Mouse (Mus musculus) layer of hippocampus, adult 18-20 months (tissue): ENCODE measurements around the gene Slc44a3. TPM values are rescaled to one million over a fixed set of nuclear protein-coding genes. Genes with fewer than 3 reads are reported as not detected.

Source experiments
- DNase-seq, 2 experiments: peaks; one replicate each; pipeline ENCODE4 v3.0.0; 2022; ENCODE audit warnings: low spot score in 2 of 2
- total RNA-seq, 2 experiments: library from RNA; stranded (reverse); gene quantifications; 2 replicates each; pipeline ENCODE4 v1.2.3; 2021

The Slc44a3 gene
- total RNA-seq, 2 experiments from 2014 or later, result 0.13 TPM; not detected in 1

GRCm38 (mm10) chr3:121461477-121461876, 70.7 kb downstream of the Slc44a3 start:
- DNase-seq, result no peak

GRCm38 (mm10) chr3:121460473-121461193, 71.6 kb downstream of the Slc44a3 start:
- no peak for DNase-seq

DNA sequence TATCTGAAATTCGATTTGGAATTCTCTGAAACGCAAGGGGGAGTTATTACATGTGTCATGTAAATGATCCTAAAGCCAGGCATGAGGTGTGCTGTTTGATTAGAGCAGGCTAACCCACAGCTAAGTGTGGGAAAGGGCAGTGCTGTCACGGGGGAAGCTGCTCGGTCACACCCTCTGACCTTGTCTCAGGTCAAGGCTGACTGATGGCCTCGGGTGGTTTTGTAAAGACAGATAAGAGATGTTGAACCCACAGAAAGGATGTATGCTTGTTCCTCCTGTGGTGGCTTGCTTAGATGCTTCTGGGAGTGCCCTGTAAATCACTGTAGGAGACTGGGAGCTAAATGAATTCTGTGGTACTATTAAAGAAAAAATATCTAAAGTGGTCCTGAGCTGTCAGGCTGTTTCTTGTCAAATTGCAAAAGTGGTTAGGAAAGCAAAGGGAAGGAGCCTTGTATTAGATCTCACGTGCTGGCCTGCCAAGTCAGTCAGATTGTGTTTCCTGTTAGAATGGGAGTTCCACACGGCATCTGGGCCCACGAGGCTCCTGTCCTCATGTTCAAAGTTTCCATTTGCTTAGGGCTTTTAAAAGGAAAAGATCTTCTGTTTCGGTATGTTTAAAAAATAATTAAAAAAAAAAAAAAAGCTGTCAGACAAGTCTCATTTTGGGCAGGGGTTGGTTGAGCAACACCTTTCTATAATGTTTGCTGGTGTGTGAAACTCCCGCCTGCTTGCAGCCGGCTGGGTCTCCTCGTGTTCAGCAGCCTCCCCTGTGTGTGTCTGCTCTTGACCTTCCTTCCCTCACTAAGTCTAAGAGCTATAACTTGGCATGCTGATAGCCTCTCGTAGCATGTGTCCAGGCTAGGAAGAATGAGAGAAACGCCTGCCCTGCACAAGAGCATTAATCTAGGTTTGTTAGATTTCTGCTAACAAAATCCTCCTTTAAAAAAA, 73.4 kb downstream of the Slc44a3 start:
- no peak for DNase-seq

DNA sequence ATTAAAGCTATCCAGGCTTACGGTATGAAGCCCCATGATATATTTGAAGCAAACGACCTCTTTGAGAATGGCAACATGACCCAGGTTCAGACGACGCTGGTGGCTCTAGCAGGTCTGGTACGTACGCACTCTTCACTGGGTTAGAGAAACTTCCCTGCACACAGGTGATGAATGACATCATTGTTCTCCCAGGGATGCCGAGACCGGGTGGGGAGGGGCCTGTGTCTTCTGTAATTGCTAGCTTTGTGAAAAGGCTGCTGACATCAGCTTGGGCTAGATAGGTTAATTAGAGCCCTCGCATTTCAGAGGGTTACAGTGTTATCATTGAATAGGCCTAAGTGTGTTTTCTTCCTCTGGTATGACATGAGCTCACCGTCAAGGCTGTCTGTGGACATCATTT, 80.8 kb downstream of the Slc44a3 start:
- DNase-seq, result no peak

- DNase-seq, result no peak
Measured at GRCm38 (mm10) chr3:121449527-121449926, 82.7 kb downstream of the Slc44a3 start.

- DNase-seq, result no peak
Measured at GRCm38 (mm10) chr3:121448606-121449005, 83.6 kb downstream of the Slc44a3 start.

DNA sequence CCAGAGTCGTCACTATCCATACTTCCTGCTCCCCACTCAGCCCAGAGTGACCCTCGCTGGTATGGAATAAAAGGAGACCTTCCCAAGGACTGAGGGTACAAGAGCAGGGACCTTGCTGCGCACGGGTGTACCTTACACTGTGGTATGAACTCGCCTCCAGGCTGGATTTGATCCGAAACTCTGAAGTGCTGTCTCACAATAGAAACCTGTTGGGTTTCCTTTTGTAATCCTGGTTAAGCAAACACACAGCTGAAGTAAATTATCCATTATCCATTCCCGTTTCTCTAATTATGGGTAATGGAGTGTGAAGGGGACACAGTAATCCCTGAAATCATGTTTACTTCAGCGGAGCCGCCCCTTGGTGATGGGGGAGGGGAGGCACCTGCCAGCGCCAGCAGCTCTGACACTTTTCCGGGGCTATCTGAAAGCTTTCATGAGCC, 84.2 kb downstream of the Slc44a3 start:
- DNase-seq, result no peak

DNA sequence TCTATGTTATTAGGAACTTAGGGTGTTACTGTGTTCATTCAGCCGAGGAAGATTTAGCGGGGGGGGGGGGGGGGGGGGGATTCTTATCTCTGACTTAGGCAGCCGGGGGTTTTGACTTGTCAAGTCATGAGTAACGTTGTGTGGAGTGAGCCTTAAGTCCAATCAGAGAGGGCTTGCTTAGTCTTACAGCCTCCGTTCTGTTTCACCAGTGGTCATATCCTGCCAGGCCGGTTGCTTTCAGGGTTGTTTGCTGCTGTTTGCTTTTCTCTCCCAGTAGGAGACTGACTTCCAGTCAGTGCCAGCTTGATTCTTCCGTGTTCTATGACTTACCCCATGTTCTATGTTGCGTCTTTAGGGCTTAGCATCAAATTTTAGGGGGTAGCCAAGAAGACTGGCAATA, 85.8 kb downstream of the Slc44a3 start:
- DNase-seq, result no peak

DNA sequence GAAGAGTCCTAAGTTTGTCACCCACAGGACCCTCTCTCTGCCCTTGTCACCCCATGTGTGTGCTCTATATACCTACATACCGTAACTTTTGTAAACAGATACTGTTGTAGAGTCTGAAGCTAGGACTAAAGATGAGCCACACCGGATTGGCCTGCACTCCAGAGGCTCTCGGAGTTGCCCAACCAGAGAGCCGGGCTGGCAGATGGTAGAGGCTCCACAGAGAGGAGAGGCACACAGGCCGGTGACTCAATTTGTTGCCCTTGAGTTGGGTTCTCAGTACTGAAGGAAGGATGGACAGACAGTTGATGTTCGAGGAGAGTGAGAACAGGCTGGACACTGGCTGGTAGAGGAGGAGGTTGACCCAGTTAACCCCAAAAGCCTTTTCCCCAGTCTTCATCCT, 87.8 kb downstream of the Slc44a3 start:
- no peak for DNase-seq

- DNase-seq, result no peak
Measured at GRCm38 (mm10) chr3:121443861-121444271, 88.3 kb downstream of the Slc44a3 start.

- no peak for DNase-seq
Measured at GRCm38 (mm10) chr3:121442288-121442687, 89.9 kb downstream of the Slc44a3 start.

GRCm38 (mm10) chr3:121441504-121441903, 90.7 kb downstream of the Slc44a3 start:
- DNase-seq, result no peak

DNA sequence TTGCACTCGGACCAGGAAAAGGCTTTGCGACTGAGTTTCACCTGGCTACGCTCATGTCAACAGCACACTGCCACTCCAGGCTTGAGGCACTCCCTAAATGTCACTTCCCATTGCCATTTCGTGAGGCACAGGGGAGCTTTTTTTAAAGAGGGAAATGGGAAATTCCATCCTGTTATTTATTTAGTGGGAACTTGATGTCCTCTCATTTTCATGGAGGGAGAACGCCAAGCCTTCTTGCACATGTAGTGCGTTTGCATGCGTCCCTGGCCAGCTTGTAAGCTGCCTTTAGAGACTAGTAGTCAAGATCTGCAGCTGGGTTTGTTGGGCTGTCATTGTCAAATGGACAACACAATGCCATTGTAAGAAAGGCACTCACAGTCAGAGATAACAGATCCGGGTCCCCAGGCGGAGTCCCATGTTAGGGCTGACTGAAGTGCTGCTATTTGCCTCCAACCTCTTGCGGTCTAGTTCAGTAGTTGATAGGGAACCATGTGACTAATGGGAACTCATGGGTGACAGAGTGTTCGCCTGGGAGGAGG, 92.5 kb downstream of the Slc44a3 start:
- no peak for DNase-seq

DNA sequence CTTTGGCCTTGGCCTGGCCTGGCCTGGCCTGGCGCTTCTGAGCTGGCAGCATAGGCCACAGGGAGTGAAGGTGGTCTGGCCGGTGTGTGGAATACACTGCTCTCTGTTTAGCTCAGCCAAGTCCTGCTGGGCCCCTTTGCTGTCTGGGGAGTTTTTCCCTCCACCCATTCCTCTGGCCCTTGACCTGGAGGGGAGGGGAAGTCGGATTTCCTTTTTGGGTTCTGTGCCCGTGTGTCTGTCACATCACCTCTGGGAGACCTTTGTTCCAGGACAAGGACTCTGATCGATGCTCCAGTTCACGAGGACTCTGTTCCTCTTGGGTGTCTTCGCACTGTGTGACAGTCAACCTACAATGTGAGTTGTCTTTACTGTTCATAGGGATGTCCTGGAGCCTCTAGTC, 94.2 kb downstream of the Slc44a3 start:
- DNase-seq, result no peak

GRCm38 (mm10) chr3:121437070-121437469, 95.1 kb downstream of the Slc44a3 start:
- no peak for DNase-seq

DNA sequence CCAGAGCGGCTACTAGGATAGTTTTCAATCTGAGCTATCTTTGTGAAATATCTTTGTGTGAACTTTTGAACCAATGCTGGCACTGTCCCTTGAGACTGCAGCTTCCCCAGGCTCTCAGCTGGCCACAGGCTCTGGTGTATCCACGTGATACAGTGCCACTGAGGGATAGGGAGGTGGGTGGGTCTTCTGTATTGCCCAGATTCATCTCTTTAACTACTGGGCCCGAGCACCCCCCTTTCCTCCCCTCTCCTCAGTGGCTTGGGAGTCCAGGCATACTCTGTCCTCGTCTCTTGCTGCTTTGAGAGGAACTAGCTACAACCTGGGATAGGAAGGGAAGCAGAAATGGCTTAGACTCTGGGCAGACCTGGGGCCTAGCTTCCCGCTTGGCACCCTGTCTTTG, 96.9 kb downstream of the Slc44a3 start:
- DNase-seq, result no peak

DNA sequence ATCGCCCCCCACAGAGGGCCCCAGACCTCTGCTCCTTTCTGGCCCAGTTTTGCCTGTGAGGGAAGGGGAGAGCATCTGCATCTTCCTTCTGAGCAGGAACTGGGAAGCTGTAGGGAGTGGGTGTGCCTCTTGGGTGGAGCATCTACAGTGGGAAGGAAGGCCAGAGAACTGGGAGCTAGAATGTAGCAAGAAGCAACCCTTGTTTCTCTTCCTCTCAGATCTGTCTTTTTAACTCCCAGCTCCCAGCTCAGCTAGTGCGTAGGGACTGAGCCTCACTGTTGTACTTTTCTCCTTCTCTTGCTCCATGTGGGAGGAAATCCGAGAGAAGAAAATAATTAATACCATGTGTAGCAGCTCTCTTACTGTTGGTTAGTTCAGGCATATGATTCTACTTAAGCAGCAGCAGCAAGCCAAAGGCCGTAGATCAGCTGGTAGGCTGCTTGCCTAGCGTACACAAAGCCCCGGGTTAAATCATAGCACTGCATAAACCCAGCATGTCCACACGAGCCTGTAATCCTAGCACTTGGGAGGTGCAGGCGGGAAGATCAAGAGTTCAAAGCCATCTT, 98.2 kb downstream of the Slc44a3 start:
- DNase-seq, result no peak

- no peak for DNase-seq
Measured at GRCm38 (mm10) chr3:121433359-121433758, 98.8 kb downstream of the Slc44a3 start.

DNA sequence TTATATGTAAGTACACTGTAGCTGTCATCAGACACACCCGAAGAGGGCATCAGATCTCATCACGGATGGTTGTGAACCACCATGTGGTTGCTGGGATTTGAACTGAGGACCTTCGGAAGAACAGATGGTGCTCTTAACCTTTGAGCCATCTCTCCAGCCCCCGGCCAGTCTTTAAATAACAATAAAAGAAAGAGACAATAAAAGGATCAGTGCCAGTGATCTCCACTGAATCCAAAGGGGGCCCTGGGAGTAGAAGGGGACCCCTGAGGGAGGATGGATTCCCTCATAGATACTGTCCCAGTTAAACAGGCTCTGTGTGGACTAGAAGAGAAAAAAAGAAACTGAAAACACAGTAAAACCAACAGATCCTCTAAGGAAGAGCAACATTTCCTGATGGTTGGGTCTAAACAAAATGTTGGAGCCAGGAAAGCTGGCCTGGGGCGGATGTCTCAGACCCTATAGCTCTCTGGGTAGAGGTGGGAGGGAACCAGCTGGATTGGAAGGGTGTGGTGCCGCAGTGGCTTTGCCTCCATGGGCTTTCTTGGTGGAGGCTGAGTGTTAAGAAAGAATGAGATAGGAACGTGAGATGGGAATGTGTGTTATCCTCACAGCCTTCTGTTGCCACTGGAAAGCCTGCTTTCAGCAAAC, 101.8 kb downstream of the Slc44a3 start:
- no peak for DNase-seq

DNA sequence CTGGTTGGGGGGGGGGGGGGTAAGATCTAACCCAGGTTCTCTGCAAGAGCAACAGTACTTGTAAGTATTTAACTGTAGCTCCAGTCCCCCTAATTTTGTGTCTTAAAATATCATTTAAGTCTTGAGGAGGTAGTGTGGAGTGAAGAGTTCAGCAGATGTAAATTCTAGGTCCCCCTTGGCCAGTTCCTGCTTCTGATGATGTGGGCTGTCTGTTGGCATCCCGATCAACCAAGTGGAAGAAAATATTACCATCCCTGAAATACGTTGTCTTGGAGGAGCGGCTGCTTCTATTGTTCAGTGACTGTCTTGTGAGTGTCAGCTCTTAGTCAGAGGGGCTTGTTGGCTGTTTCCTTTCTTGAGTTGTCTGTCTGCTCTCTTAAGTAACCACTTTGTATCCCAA, 102.7 kb downstream of the Slc44a3 start:
- DNase-seq, result no peak

DNA sequence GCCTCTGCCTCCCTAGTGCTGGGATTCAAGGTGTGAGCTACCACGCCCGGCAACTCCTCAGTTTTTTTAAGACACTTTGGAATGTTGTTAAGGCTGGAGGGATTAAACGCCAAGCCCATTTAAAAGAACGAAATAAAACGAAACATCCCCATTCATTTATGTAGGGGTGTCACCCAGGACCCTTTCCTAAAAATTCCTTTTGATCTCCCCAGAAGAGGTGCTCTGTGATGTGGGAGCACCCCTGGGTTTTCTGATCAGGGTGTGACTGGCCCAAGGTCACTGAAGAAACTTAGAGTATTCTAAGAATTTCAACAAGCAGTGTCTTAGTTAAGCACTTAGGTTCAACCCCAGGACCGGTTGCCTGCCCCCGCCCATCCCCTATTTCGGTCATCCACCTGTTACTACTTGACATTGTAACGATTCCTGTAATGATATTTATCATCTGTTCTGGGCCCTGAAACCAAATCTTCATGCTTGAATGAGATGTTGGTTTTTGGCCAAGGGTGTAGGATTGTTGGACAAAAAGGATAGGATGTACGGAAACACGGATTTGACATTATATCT, 103.4 kb downstream of the Slc44a3 start:
- no peak for DNase-seq
